Mouse (Mus musculus): ENCODE data around the gene Mthfd1l.

- TF ChIP-seq CTCF (IDR thresholded peaks at IDR 0.05; ENCODE audit: extremely low read depth, insufficient read depth, insufficient read length, insufficient replicate concordance) (no peak), POLR2A (IDR thresholded peaks at IDR 0.05; ENCODE audit: low read depth, low read length) (no peak)
These were observed 155.5 kb downstream of the Mthfd1l start for GRCm38 (mm10) chr10:4128411-4128810.
